Mouse (Mus musculus) MEL (cell line): ENCODE measurements around the gene Pdxk. TPM values are rescaled to one million over a fixed set of nuclear protein-coding genes. Genes with fewer than 3 reads are reported as not detected.
"Not testable (repeated sequence)": the region's sequence is repeated elsewhere in the genome, so short reads cannot be mapped to it uniquely, and the experiment has no call there.

ENCODE experiments used
- DNase-seq: peaks from one replicate; pipeline ENCODE4 v3.0.0; 2011; ENCODE audit warnings: low read depth, low spot score
- H3K27ac ChIP-seq: 2 replicates; pipeline ENCODE4 v1.5.1; 2012; ENCODE audit warnings: low read depth, mild to moderate bottlenecking, control low read depth, low read length, moderate library complexity; ENCODE audit not compliant: control insufficient read depth
- H3K27me3 ChIP-seq, 2 experiments: fragments of 150-350 bp in 1 of 2; sonication (generic) in 1 of 2; 2 replicates each; pipeline ENCODE4 v1.6.1; 2012; ENCODE audit warnings: low read length in 2 of 2, mild to moderate bottlenecking in 2 of 2, improper control_type of control experiment in 1 of 2, moderate library complexity in 1 of 2; ENCODE audit not compliant: insufficient read depth in 2 of 2, control insufficient read depth in 1 of 2
- H3K36me3 ChIP-seq, 2 experiments: 2 replicates each; pipeline ENCODE4 v1.6.1; 2012 to 2014; ENCODE audit warnings: low read length in 2 of 2, improper control_type of control experiment in 1 of 2, inconsistent platforms in 1 of 2, mild to moderate bottlenecking in 1 of 2; ENCODE audit not compliant: insufficient read depth in 2 of 2, control insufficient read depth in 1 of 2
- H3K4me1 ChIP-seq, 2 experiments: fragments of 150-350 bp in 1 of 2; sonication (generic) in 1 of 2; 2 replicates each; pipeline ENCODE4 v1.6.1; 2012; ENCODE audit warnings: low read length in 2 of 2, improper control_type of control experiment in 1 of 2, mild to moderate bottlenecking in 1 of 2; ENCODE audit not compliant: insufficient read depth in 2 of 2, control insufficient read depth in 1 of 2
- H3K4me3 ChIP-seq, 2 experiments: fragments of 150-350 bp in 1 of 2; sonication (generic) in 1 of 2; 2 replicates each; pipeline ENCODE4 v1.5.1; 2012; ENCODE audit warnings: low read depth in 2 of 2, low read length in 2 of 2, mild to moderate bottlenecking in 2 of 2, moderate library complexity in 2 of 2, control low read depth in 1 of 2, improper control_type of control experiment in 1 of 2; ENCODE audit not compliant: control insufficient read depth in 1 of 2, insufficient read depth in 1 of 2
- H3K79me2 ChIP-seq: 2 replicates; pipeline ENCODE4 v1.6.1; 2012; ENCODE audit warnings: mild to moderate bottlenecking, low read length, moderate library complexity; ENCODE audit not compliant: control insufficient read depth, poor library complexity, insufficient read depth
- H3K9ac ChIP-seq: 2 replicates; pipeline ENCODE4 v1.6.1; 2012; ENCODE audit warnings: low read depth, mild to moderate bottlenecking, control low read depth, low read length, moderate library complexity; ENCODE audit not compliant: control insufficient read depth, poor library complexity, severe bottlenecking
- H3K9me3 ChIP-seq: fragments of 150-350 bp; sonication (generic); replicated peaks from 2 replicates; pipeline ENCODE4 v1.6.1; 2012; ENCODE audit warnings: mild to moderate bottlenecking, low read length, improper control_type of control experiment, moderate library complexity; ENCODE audit not compliant: insufficient read depth
- BHLHE40 ChIP-seq: IDR thresholded peaks from 2 replicates; pipeline ENCODE4 v1.6.1; 2012; ENCODE audit warnings: low read depth, mild to moderate bottlenecking, inconsistent platforms, low read length, improper control_type of control experiment, borderline replicate concordance
- CTCF ChIP-seq, 3 experiments: IDR thresholded peaks in 2 of 3; conservative IDR thresholded peaks in 1 of 3; 2 replicates each; pipeline ENCODE4 v1.5.1; 2011 to 2012; ENCODE audit warnings: low read length in 3 of 3, low read depth in 2 of 3, mild to moderate bottlenecking in 2 of 3, improper control_type of control experiment in 1 of 3, inconsistent platforms in 1 of 3, mixed read lengths in 1 of 3, moderate library complexity in 1 of 3; ENCODE audit not compliant: control insufficient read depth in 1 of 3, insufficient read depth in 1 of 3, poor library complexity in 1 of 3, severe bottlenecking in 1 of 3
- ELF1 ChIP-seq: IDR thresholded peaks from 2 replicates; pipeline ENCODE4 v1.6.1; 2014; ENCODE audit warnings: low read depth, mild to moderate bottlenecking, inconsistent platforms, low read length, improper control_type of control experiment, moderate library complexity
- GABPA ChIP-seq: IDR thresholded peaks from 2 replicates; pipeline ENCODE4 v1.6.1; 2012; ENCODE audit warnings: low read depth, mild to moderate bottlenecking, inconsistent platforms, low read length, improper control_type of control experiment, moderate library complexity
- HCFC1 ChIP-seq: IDR thresholded peaks from 2 replicates; pipeline ENCODE4 v1.6.1; 2012; ENCODE audit warnings: low read depth, mild to moderate bottlenecking, inconsistent platforms, low read length, improper control_type of control experiment, moderate library complexity
- JUND ChIP-seq: IDR thresholded peaks from 2 replicates; pipeline ENCODE4 v1.6.1; 2011; ENCODE audit warnings: low read depth, mild to moderate bottlenecking, improper control_type of control experiment, low read length
- MAFK ChIP-seq: IDR thresholded peaks from 2 replicates; pipeline ENCODE4 v1.6.1; 2011; ENCODE audit warnings: low read depth, mild to moderate bottlenecking, low read length, improper control_type of control experiment, borderline replicate concordance
- MAX ChIP-seq: IDR thresholded peaks from 2 replicates; pipeline ENCODE4 v1.6.1; 2011; ENCODE audit warnings: low read length, improper control_type of control experiment
- MEF2A ChIP-seq: IDR thresholded peaks from 2 replicates; pipeline ENCODE4 v1.6.1; 2014; ENCODE audit warnings: low read depth, mild to moderate bottlenecking, inconsistent platforms, low read length, improper control_type of control experiment; ENCODE audit not compliant: poor library complexity, insufficient replicate concordance, severe bottlenecking; ENCODE audit errors: extremely low read depth
- MXI1 ChIP-seq: IDR thresholded peaks from 2 replicates; pipeline ENCODE4 v1.6.1; 2011; ENCODE audit warnings: mild to moderate bottlenecking, low read depth, low read length, improper control_type of control experiment
- NELFE ChIP-seq: IDR thresholded peaks from 2 replicates; pipeline ENCODE4 v1.6.1; 2011; ENCODE audit warnings: low read depth, low read length, improper control_type of control experiment
- POLR2AphosphoS5 ChIP-seq: IDR thresholded peaks from 2 replicates; pipeline ENCODE4 v1.6.1; 2012; ENCODE audit warnings: low read depth, borderline replicate concordance, mild to moderate bottlenecking, inconsistent platforms, low read length, moderate library complexity, mixed read lengths
- RAD21 ChIP-seq: IDR thresholded peaks from 2 replicates; pipeline ENCODE4 v1.6.1; 2011; ENCODE audit warnings: mild to moderate bottlenecking, low read depth, low read length, improper control_type of control experiment
- SIN3A ChIP-seq: IDR thresholded peaks from 2 replicates; pipeline ENCODE4 v1.6.1; 2012; ENCODE audit warnings: low read length, improper control_type of control experiment, inconsistent platforms
- SMC3 ChIP-seq: IDR thresholded peaks from 2 replicates; pipeline ENCODE4 v1.6.1; 2011; ENCODE audit warnings: low read depth, low read length, improper control_type of control experiment
- TBP ChIP-seq: IDR thresholded peaks from 2 replicates; pipeline ENCODE4 v1.8.0; 2011; ENCODE audit warnings: low read depth, low read length, improper control_type of control experiment
- USF1 ChIP-seq: IDR thresholded peaks from 2 replicates; pipeline ENCODE4 v1.6.1; 2014; ENCODE audit warnings: low read depth, mild to moderate bottlenecking, inconsistent platforms, low read length, improper control_type of control experiment, moderate library complexity
- ZC3H11A ChIP-seq: IDR thresholded peaks from 2 replicates; pipeline ENCODE4 v1.6.1; 2012; ENCODE audit warnings: low read depth, mild to moderate bottlenecking, inconsistent platforms, low read length, improper control_type of control experiment
- ZKSCAN1 ChIP-seq: IDR thresholded peaks from 2 replicates; pipeline ENCODE4 v1.6.1; 2012; ENCODE audit warnings: low read depth, mild to moderate bottlenecking, inconsistent platforms, low read length, improper control_type of control experiment, moderate library complexity
- polyA plus RNA-seq, 2 experiments: library from polyadenylated mRNA; stranded (reverse) in 1 of 2; unstranded in 1 of 2; fragments of >175 nt in 1 of 2; fragments of >200 nt in 1 of 2; gene quantifications; 2 replicates each; pipeline versions ENCODE4 v1.2.1 to v1.2.4; 2012; ENCODE audit warnings: low replicate concordance in 2 of 2, low read depth in 1 of 2; ENCODE audit not compliant: insufficient read length in 2 of 2, insufficient read depth in 1 of 2, missing spikeins in 1 of 2
- total RNA-seq: library from RNA; depleted of rRNA; stranded (reverse); fragments of 300-350 nt; gene quantifications from 2 replicates; pipeline ENCODE4 v1.2.3, GENCODE M21; 2012

The Pdxk gene
- total and polyA plus RNA-seq, 3 experiments = 28.7 to 29.3 TPM; not detected in 1

GRCm38 (mm10) chr10:78487431-78488086, 22.8 kb upstream of the Pdxk start:
- H3K9me3 ChIP-seq = no peaks in the 10 kb centered on the region
- H3K27me3 ChIP-seq = peaks cover 3 to 9% of the 10 kb centered on the region in 2 experiments; a peak in 3 of 4 replicates
- H3K9ac ChIP-seq = peak overlapping the region; percentile 59
- H3K27ac ChIP-seq = no peak overlapping the region
- no peak for TF ChIP-seq TBP
- TF ChIP-seq RAD21 = peak; percentile 72
- TF ChIP-seq MXI1 = no peak
- no peak for TF ChIP-seq POLR2AphosphoS5
- TF ChIP-seq NELFE = no peak
- TF ChIP-seq HCFC1 = no peak
- peak; percentile 69 for TF ChIP-seq ZC3H11A
- peak; percentile 85 to 94 (median 89) for TF ChIP-seq CTCF (IDR thresholded peaks at IDR 0.05 in 2 of 3, conservative IDR thresholded peaks at IDR 0.05 in 1 of 3; ENCODE audit: control insufficient read depth in 1 of 3, insufficient read depth in 1 of 3, low read depth in 2 of 3, low read length in 3 of 3, poor library complexity in 1 of 3, severe bottlenecking in 1 of 3)
- TF ChIP-seq SIN3A = peak; percentile 36; the same call in 1 of the 2 replicates
- no peak for TF ChIP-seq ZKSCAN1
- TF ChIP-seq SMC3 = peak; percentile 84
- peak overlapping the region; percentile 41 to 51 for H3K4me3 ChIP-seq
- H3K79me2 ChIP-seq = no peaks in the 10 kb centered on the region
- H3K36me3 ChIP-seq = no peaks in the 10 kb centered on the region; a peak in 1 of 4 replicates
- peak; percentile 87 for DNase-seq
- H3K4me1 ChIP-seq = peaks cover 0 to 9% of the 10 kb centered on the region in 2 experiments; a peak in 2 of 4 replicates

- Histone ChIP-seq H3K4me3 (no peak overlapping the region), H3K27me3 (peaks cover 3 to 6% of the 10 kb centered on the region in 2 experiments; a peak in 3 of 4 replicates), H3K9ac (no peak overlapping the region), H3K79me2 (no peaks in the 10 kb centered on the region; the same call in 1 of the 2 replicates), H3K27ac (no peak overlapping the region), H3K36me3 (no peaks in the 10 kb centered on the region; a peak in 1 of 4 replicates), H3K4me1 (peaks cover 0 to 10% of the 10 kb centered on the region in 2 experiments; a peak in 2 of 4 replicates), H3K9me3 (no peaks in the 10 kb centered on the region)
- TF ChIP-seq MAX (no peak), RAD21 (no peak), SMC3 (no peak), ELF1 (no peak), MEF2A (no peak), GABPA (no peak), MAFK (no peak), BHLHE40 (no peak), ZC3H11A (no peak), CTCF (IDR thresholded peaks at IDR 0.05 in 2 of 3, conservative IDR thresholded peaks at IDR 0.05 in 1 of 3; ENCODE audit: control insufficient read depth in 1 of 3, insufficient read depth in 1 of 3, low read depth in 2 of 3, low read length in 3 of 3, poor library complexity in 1 of 3, severe bottlenecking in 1 of 3) (no peak), JUND (no peak), USF1 (no peak)
- no peak for DNase-seq
Measured at GRCm38 (mm10) chr10:78486871-78487270, 22.1 kb upstream of the Pdxk start.

GRCm38 (mm10) chr10:78485369-78485768, 20.6 kb upstream of the Pdxk start:
- not testable (repeated sequence) for DNase-seq, H3K27me3 ChIP-seq

More at GRCm38 (mm10) chr10:78485369-78485768, 20.6 kb upstream of the Pdxk start:
- not testable (repeated sequence) for H3K27ac ChIP-seq, H3K9ac ChIP-seq, H3K36me3 ChIP-seq, H3K79me2 ChIP-seq, H3K4me3 ChIP-seq, H3K9me3 ChIP-seq
- peaks cover 0 to 15% of the 10 kb centered on the region in 2 experiments; a peak in 2 of 4 replicates for H3K4me1 ChIP-seq
